Mouse (Mus musculus) heart, embryonic 11.5 days (tissue): ENCODE measurements around the gene Clmn. TPM values are rescaled to one million over a fixed set of nuclear protein-coding genes. Genes with fewer than 3 reads are reported as not detected.

ENCODE experiments used
- ATAC-seq: fragments of 200-750 bp; cut with Nextera tagmentation; replicated peaks from 2 replicates; pipeline ENCODE4 v1.8.0; 2017; ENCODE audit warnings: moderate library complexity; ENCODE audit not compliant: insufficient number of reproducible peaks, low FRiP score, low TSS enrichment
- H3K27ac ChIP-seq: fragments of 300-500 bp; sonication (generic); 2 replicates; pipeline ENCODE4 v1.5.1; 2014; ENCODE audit warnings: mild to moderate bottlenecking, low read depth, low read length
- H3K27me3 ChIP-seq: fragments of 300-500 bp; sonication (generic); 2 replicates; pipeline ENCODE4 v1.6.1; 2014; ENCODE audit warnings: mild to moderate bottlenecking, low read length, mixed read lengths; ENCODE audit not compliant: control insufficient read depth, insufficient read depth
- H3K36me3 ChIP-seq: fragments of 300-500 bp; sonication (generic); 2 replicates; pipeline ENCODE4 v1.6.1; 2014; ENCODE audit warnings: mild to moderate bottlenecking, low read length, moderate library complexity, mixed read lengths; ENCODE audit not compliant: control insufficient read depth, insufficient read depth
- H3K4me1 ChIP-seq: fragments of 300-500 bp; sonication (generic); 2 replicates; pipeline ENCODE4 v1.6.1; 2014; ENCODE audit warnings: low read length; ENCODE audit not compliant: control insufficient read depth, insufficient read depth
- H3K4me2 ChIP-seq: fragments of 300-500 bp; sonication (generic); 2 replicates; pipeline ENCODE4 v1.6.1; 2014; ENCODE audit warnings: mild to moderate bottlenecking, moderate library complexity
- H3K4me3 ChIP-seq: fragments of 300-500 bp; sonication (generic); 2 replicates; pipeline ENCODE4 v1.5.1; 2014; ENCODE audit warnings: low read depth, low read length
- H3K9ac ChIP-seq: fragments of 300-500 bp; sonication (generic); 2 replicates; pipeline ENCODE4 v1.6.1; 2014; ENCODE audit warnings: mild to moderate bottlenecking, low read depth, low read length, moderate library complexity
- H3K9me3 ChIP-seq: fragments of 300-500 bp; sonication (generic); replicated peaks from 2 replicates; pipeline ENCODE4 v1.6.1; 2016; ENCODE audit warnings: low read length; ENCODE audit not compliant: control insufficient read depth
- WGBS: fragments of 180-500 bp; shearing (Covaris S2); extraction: QIAGEN DNeasy Blood & Tissue Kit; methylation state at CpG from one replicate; pipeline ENCODE4 v1.1.7; 2014; ENCODE audit not compliant: insufficient replicate concordance; 5-methylcytosine and 5-hydroxymethylcytosine counted together
- polyA plus RNA-seq: library from polyadenylated mRNA; unstranded; fragments of >200 nt; fragmentation: Nextera tagmentation; extraction: Ambion mirVana; gene quantifications from 2 replicates; pipeline ENCODE4 v1.2.1, GENCODE M21; 2014

The Clmn gene
- polyA plus RNA-seq, 1 experiment from 2014 or later: 1.5 TPM

DNA sequence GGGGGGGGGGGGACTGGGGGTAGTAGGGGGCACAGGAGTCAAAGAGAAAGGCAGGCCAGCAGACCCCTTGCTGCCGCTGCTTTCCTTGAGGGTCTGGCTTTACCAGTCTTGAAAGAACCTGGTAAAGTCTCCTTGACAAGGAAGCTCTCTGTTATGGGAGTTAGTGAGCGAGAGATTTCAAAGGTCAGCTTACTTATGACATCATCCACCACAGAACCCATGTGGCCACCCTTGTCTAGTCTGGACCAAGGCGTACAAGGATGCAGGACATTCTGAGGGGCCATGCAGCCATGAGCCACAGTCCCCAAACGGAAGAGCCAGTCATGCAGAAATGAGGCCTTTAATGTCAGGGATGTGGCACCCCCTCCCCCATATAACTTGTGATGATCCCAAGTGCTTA, 20.6 kb downstream of the Clmn start:
- no peaks in the 10 kb centered on the region for H3K36me3 ChIP-seq
- no peak overlapping the region for H3K4me3 ChIP-seq
- H3K9me3 ChIP-seq: no peaks in the 10 kb centered on the region
- no peak overlapping the region for H3K27ac ChIP-seq
- H3K9ac ChIP-seq: no peak overlapping the region
- 0 out of 2 replicates have a peak, but pooled peaks cover 4% of the 10 kb centered on the region for H3K4me1 ChIP-seq
- no peak for ATAC-seq
- 71% methylated on average over 4 of the region's 4 CpGs for WGBS
- H3K27me3 ChIP-seq: peaks cover 3% of the 10 kb centered on the region; the same call in 1 of the 2 replicates
- no peak overlapping the region for H3K4me2 ChIP-seq

GRCm38 (mm10) chr12:104841256-104841655, 23.6 kb downstream of the Clmn start:
- WGBS: 81% methylated on average over 3 of the region's 3 CpGs

DNA sequence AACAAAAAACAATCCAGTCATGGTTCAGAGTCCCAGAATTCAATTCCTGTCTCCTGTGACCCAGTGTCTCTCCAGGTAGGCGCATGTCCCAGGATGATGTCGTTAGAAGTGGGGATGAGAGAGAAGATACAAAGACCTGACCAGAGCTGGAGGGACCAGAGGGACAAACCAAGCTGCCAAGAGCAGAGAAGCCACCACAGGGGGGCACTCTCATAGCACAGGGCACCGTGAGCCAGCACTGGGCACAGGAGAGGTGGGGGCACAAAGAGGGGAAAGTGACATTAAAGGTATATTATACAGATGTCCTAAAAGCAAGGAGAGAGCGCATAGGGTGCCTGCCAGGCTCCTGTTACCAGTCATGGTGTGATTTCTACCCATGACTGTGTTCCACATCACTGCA, 25.9 kb downstream of the Clmn start:
- Histone ChIP-seq H3K36me3 (no peaks in the 10 kb centered on the region), H3K4me1 (0 out of 2 replicates have a peak, but pooled peaks cover 2% of the 10 kb centered on the region), H3K9ac (no peak overlapping the region), H3K4me2 (no peak overlapping the region), H3K4me3 (no peak overlapping the region), H3K27me3 (peaks cover 3% of the 10 kb centered on the region; the same call in 1 of the 2 replicates), H3K9me3 (no peaks in the 10 kb centered on the region), H3K27ac (no peak overlapping the region)
- ATAC-seq: no peak
- 46% methylated on average over 4 of the region's 4 CpGs for WGBS

More at GRCm38 (mm10) chr12:104841256-104841655, 23.6 kb downstream of the Clmn start:
- Histone ChIP-seq H3K9me3 (no peaks in the 10 kb centered on the region), H3K9ac (no peak overlapping the region), H3K27ac (no peak overlapping the region), H3K4me2 (no peak overlapping the region), H3K4me1 (0 out of 2 replicates have a peak, but pooled peaks cover 6% of the 10 kb centered on the region), H3K36me3 (no peaks in the 10 kb centered on the region), H3K4me3 (no peak overlapping the region), H3K27me3 (peaks cover 7% of the 10 kb centered on the region; the same call in 1 of the 2 replicates)
- no peak for ATAC-seq

DNA sequence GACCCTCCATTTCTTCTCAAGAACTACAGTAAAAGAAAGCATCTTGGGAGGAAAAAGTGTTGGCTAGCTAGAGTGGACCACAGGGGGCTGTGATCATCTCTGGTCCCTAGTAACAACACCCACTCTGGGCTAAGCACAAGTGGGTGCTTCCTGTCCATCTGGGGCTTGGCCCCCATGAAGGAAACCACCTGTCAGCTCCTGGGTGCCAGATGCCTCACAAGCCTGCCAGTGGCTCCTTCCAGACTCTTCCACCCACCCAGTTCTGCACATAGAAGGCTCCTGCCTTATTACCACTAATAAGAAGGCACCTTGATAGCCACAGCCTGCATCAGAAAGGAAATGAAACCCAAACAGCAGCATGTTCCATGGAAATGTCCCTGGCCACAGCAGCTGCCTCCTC, 26.4 kb downstream of the Clmn start:
- Histone ChIP-seq H3K9ac (no peak overlapping the region), H3K4me1 (0 out of 2 replicates have a peak, but pooled peaks cover 2% of the 10 kb centered on the region), H3K4me2 (no peak overlapping the region), H3K4me3 (no peak overlapping the region), H3K36me3 (no peaks in the 10 kb centered on the region), H3K27me3 (peaks cover 3% of the 10 kb centered on the region; the same call in 1 of the 2 replicates), H3K27ac (no peak overlapping the region), H3K9me3 (no peaks in the 10 kb centered on the region)
- no peak for ATAC-seq

DNA sequence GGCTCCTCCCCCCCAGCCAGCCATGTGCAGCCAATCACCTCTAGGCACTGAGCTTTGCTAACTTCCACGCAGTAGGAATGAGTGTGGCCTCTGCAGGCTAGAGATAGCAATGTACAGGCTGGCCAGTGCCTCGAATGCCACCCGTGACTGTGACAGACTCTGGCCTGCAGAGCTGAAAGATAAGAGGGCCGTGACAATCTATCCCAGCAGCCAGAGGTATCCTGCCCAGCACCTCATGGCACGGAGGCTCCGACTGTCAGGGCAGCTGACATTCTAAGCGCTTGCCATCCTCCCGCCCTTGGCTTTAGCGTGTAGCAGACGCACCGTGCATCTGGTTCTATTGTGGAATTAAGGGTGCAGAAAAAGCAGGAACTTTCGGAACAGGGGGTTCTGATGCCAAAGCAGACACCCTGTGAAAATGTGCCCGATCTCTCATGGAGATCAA, 26.9 kb downstream of the Clmn start:
- Histone ChIP-seq H3K4me1 (0 out of 2 replicates have a peak, but pooled peaks cover 2% of the 10 kb centered on the region), H3K36me3 (no peaks in the 10 kb centered on the region), H3K9me3 (no peaks in the 10 kb centered on the region), H3K27ac (no peak overlapping the region), H3K4me3 (no peak overlapping the region), H3K4me2 (no peak overlapping the region), H3K9ac (no peak overlapping the region), H3K27me3 (peaks cover 3% of the 10 kb centered on the region; the same call in 1 of the 2 replicates)
- WGBS: 53% methylated on average over 13 of the region's 13 CpGs
- no peak for ATAC-seq

DNA sequence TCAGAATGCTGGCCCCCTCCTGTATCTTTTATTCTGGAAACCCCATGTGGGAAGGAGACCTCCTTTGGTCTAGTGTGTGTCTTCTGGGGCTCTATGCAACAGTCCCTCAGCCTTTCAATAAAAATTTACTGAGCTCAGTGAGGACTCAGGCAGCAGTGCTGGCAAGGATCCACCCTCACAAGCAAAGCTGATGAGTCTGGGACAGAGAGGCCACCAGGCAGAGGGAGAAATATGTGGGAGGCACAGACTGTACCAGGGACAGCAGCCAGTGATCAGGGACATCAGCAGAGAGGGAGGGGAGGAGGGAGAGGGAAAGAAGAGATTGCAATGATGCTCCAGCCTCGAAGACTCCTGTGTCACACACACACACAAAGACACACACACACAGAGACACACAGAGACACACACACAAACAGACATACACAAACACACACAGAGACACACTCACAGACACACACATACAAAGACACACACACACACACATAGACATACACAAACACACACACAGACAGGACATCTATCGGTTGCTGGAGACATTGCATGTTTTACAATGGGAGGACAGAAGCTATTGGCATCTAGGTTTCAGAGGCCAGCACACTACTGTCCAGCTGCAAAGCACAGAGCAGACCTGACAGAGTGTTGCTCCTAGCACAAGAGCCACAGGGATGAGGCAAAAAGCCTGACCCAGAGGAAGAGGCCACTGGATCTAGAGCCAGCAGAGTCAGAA, 27.6 kb downstream of the Clmn start:
- Histone ChIP-seq H3K4me1 (0 out of 2 replicates have a peak, but pooled peaks cover 2% of the 10 kb centered on the region), H3K27ac (no peak overlapping the region), H3K9me3 (no peaks in the 10 kb centered on the region), H3K4me2 (no peak overlapping the region), H3K4me3 (no peak overlapping the region), H3K36me3 (no peaks in the 10 kb centered on the region), H3K27me3 (peaks cover 3% of the 10 kb centered on the region; the same call in 1 of the 2 replicates), H3K9ac (no peak overlapping the region)
- no peak for ATAC-seq
- 79% methylated on average over 2 of the region's 2 CpGs for WGBS

DNA sequence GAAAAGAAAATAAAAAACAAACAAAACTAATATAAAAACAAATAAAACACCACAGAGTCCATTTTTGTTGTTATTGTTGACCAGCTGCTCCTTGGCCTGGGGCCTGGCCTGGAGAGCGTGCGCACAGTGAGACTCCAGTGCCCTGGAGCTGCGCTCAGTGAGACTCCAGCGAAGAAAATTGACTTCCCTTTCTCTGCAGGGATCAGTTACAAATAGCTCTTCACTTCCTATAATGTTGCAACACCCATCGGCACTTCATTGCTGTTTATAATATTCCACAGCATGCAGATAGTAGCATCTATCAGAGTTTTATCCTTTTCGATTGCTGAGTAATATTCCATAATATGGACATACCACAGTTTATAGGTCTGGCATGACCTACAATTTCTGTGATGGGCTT, 28.6 kb downstream of the Clmn start:
- H3K4me2 ChIP-seq: no peak overlapping the region
- no peaks in the 10 kb centered on the region for H3K9me3 ChIP-seq
- no peak overlapping the region for H3K27ac ChIP-seq
- H3K4me1 ChIP-seq: 0 out of 2 replicates have a peak, but pooled peaks cover 2% of the 10 kb centered on the region
- H3K4me3 ChIP-seq: no peak overlapping the region
- peaks cover 5% of the 10 kb centered on the region; the same call in 1 of the 2 replicates for H3K27me3 ChIP-seq
- ATAC-seq: no peak
- WGBS: 91% methylated on average over 6 of the region's 6 CpGs
- H3K36me3 ChIP-seq: no peaks in the 10 kb centered on the region
- no peak overlapping the region for H3K9ac ChIP-seq

- no peaks in the 10 kb centered on the region for H3K9me3 ChIP-seq
- no peak overlapping the region for H3K27ac ChIP-seq
- no peak overlapping the region for H3K9ac ChIP-seq
- H3K4me1 ChIP-seq: 0 out of 2 replicates have a peak, but pooled peaks cover 2% of the 10 kb centered on the region
- peaks cover 5% of the 10 kb centered on the region; the same call in 1 of the 2 replicates for H3K27me3 ChIP-seq
- ATAC-seq: no peak
- WGBS: 72% methylated on average over 19 of the region's 19 CpGs
- H3K4me3 ChIP-seq: no peak overlapping the region
- H3K4me2 ChIP-seq: no peak overlapping the region
- no peaks in the 10 kb centered on the region for H3K36me3 ChIP-seq
Observed at GRCm38 (mm10) chr12:104835369-104836094, 29.3 kb downstream of the Clmn start.
